Mouse (Mus musculus): Measurements from ENCODE around the gene Papola.

GRCm38 (mm10) chr12:105878746-105879145 is 94.3 kb downstream of the Papola start:
- TF ChIP-seq CTCF (IDR thresholded peaks at IDR 0.05; ENCODE audit: low read depth) = no peak
- TF ChIP-seq EP300 (optimal IDR thresholded peaks at IDR 0.05) = no peak
